Mouse (Mus musculus) kidney, postnatal 4 days (tissue): ENCODE results near the gene Ankfn1.

Experiments used
- DNase-seq, 2 experiments: peaks; one replicate each; pipeline ENCODE4 v3.0.0; 2021; ENCODE audit warnings: mixed read lengths in 2 of 2

Gene Ankfn1

DNA sequence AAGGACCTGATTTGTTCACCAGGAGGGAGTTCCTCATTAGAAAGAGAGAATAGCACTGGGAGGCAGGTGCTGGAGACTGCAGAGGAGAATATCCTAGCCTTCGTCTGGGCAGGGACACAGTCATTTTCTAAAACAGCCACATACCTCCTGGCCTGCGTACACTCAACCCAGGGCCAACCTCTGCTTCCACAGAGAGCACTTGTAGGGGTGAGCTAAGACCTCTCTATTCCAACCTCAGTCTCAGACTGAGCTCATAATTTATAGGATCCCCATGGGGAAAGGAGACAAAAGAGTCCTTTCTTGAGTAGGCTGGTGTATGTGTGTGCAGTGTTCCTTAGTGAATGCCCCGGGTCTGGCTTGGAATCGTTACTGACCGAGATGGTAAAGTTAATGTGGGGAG is 418.9 kb downstream of the Ankfn1 start:
- no peak for DNase-seq

DNA sequence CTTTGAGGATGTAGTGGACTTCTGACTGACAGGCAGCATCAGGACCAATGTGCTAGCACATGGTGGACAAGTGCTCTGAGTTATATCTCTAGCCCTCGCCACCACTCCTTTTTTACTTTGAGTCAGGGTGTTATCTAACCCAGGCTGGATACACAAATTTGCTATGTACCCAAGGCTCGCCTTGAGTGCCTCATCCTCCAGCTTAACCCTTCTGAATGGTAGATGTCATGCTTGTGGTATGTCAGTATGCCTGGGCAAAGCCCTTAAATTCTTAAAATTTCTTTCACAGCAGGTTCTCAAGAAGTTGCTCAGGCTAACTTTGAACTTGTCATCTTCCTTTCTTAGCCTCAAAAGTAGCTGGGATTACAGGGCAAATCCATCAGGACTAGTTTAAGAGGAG is 421.0 kb downstream of the Ankfn1 start:
- no peak for DNase-seq

DNA sequence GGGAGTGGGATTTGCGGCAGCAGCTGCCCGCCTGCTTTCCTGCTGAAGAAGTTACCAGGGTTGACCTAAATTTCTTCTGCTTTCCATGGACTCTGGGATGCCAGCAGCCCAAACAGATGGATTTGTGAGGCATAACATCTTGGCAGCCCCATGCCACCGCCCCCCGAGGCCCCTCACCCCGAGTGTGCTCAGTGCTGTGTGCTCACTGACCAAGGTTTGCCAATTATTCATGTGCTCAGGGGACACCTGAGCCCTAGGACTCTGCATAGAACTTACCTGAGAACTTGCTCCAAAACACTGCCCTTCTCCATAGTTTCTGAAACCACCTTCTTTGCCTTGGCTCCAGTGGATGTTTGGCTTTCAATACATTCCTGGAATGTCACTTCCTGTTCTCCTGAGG is 421.4 kb downstream of the Ankfn1 start:
- DNase-seq: no peak

DNA sequence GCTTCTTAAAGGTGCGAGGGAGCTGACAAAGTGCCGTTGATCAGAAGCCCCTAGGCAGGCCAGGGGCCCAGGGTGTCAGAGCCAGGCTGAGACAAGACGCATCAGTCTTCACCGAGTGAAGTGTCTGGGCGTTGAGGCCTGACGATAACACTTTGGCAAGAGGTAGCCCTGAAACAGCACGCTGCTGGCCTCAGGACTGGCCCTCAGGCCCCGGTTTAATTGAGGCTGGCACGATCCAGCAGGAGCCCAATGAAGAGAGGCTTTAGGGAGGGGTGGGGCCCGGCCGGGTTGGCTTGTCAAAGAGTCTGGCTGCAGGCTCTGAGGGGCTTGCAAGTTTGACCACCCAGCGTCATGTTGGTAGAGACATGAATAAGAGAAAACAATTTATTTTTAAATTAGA is 437.2 kb downstream of the Ankfn1 start:
- peak in 1 of 2 experiments; percentile 6 for DNase-seq
